Mouse (Mus musculus) MEL (cell line): Measurements from ENCODE around the gene Aff3. TPM values are rescaled to one million over a fixed set of nuclear protein-coding genes. Genes with fewer than 3 reads are reported as not detected.

Source experiments
- DNase-seq: peaks from one replicate; pipeline ENCODE4 v3.0.0; 2011; ENCODE audit warnings: low read depth, low spot score
- H3K27ac ChIP-seq: 2 replicates; pipeline ENCODE4 v1.5.1; 2012; ENCODE audit warnings: low read depth, mild to moderate bottlenecking, control low read depth, low read length, moderate library complexity; ENCODE audit not compliant: control insufficient read depth
- H3K27me3 ChIP-seq, 2 experiments: fragments of 150-350 bp in 1 of 2; sonication (generic) in 1 of 2; 2 replicates each; pipeline ENCODE4 v1.6.1; 2012; ENCODE audit warnings: low read length in 2 of 2, mild to moderate bottlenecking in 2 of 2, improper control_type of control experiment in 1 of 2, moderate library complexity in 1 of 2; ENCODE audit not compliant: insufficient read depth in 2 of 2, control insufficient read depth in 1 of 2
- H3K36me3 ChIP-seq, 2 experiments: 2 replicates each; pipeline ENCODE4 v1.6.1; 2012 to 2014; ENCODE audit warnings: low read length in 2 of 2, improper control_type of control experiment in 1 of 2, inconsistent platforms in 1 of 2, mild to moderate bottlenecking in 1 of 2; ENCODE audit not compliant: insufficient read depth in 2 of 2, control insufficient read depth in 1 of 2
- H3K4me1 ChIP-seq, 2 experiments: fragments of 150-350 bp in 1 of 2; sonication (generic) in 1 of 2; 2 replicates each; pipeline ENCODE4 v1.6.1; 2012; ENCODE audit warnings: low read length in 2 of 2, improper control_type of control experiment in 1 of 2, mild to moderate bottlenecking in 1 of 2; ENCODE audit not compliant: insufficient read depth in 2 of 2, control insufficient read depth in 1 of 2
- H3K4me3 ChIP-seq, 2 experiments: fragments of 150-350 bp in 1 of 2; sonication (generic) in 1 of 2; 2 replicates each; pipeline ENCODE4 v1.5.1; 2012; ENCODE audit warnings: low read depth in 2 of 2, low read length in 2 of 2, mild to moderate bottlenecking in 2 of 2, moderate library complexity in 2 of 2, control low read depth in 1 of 2, improper control_type of control experiment in 1 of 2; ENCODE audit not compliant: control insufficient read depth in 1 of 2, insufficient read depth in 1 of 2
- H3K79me2 ChIP-seq: 2 replicates; pipeline ENCODE4 v1.6.1; 2012; ENCODE audit warnings: mild to moderate bottlenecking, low read length, moderate library complexity; ENCODE audit not compliant: control insufficient read depth, poor library complexity, insufficient read depth
- H3K9ac ChIP-seq: 2 replicates; pipeline ENCODE4 v1.6.1; 2012; ENCODE audit warnings: low read depth, mild to moderate bottlenecking, control low read depth, low read length, moderate library complexity; ENCODE audit not compliant: control insufficient read depth, poor library complexity, severe bottlenecking
- H3K9me3 ChIP-seq: fragments of 150-350 bp; sonication (generic); replicated peaks from 2 replicates; pipeline ENCODE4 v1.6.1; 2012; ENCODE audit warnings: mild to moderate bottlenecking, low read length, improper control_type of control experiment, moderate library complexity; ENCODE audit not compliant: insufficient read depth
- CHD1 ChIP-seq: IDR thresholded peaks from 2 replicates; pipeline ENCODE4 v1.6.1; 2012; ENCODE audit warnings: low read depth, mild to moderate bottlenecking, inconsistent platforms, low read length, improper control_type of control experiment
- E2F4 ChIP-seq: IDR thresholded peaks from 2 replicates; pipeline ENCODE4 v1.6.1; 2011; ENCODE audit warnings: low read depth, low read length, improper control_type of control experiment, borderline replicate concordance
- EP300 ChIP-seq, 2 experiments: IDR thresholded peaks; 2 replicates each; pipeline ENCODE4 v1.6.1; 2011; ENCODE audit warnings: improper control_type of control experiment in 2 of 2, low read length in 2 of 2, low read depth in 1 of 2, mild to moderate bottlenecking in 1 of 2
- GATA1 ChIP-seq: IDR thresholded peaks from 2 replicates; pipeline ENCODE4 v1.6.1; 2011; ENCODE audit warnings: low read depth, low read length, improper control_type of control experiment
- KAT2A ChIP-seq: conservative IDR thresholded peaks from 2 replicates; pipeline ENCODE4 v1.6.1; 2012; ENCODE audit warnings: low read depth, low read length, improper control_type of control experiment, inconsistent platforms
- MAFK ChIP-seq: IDR thresholded peaks from 2 replicates; pipeline ENCODE4 v1.6.1; 2011; ENCODE audit warnings: low read depth, mild to moderate bottlenecking, low read length, improper control_type of control experiment, borderline replicate concordance
- MAZ ChIP-seq: IDR thresholded peaks from 2 replicates; pipeline ENCODE4 v1.6.1; 2012; ENCODE audit warnings: low read depth, mild to moderate bottlenecking, inconsistent platforms, low read length, improper control_type of control experiment
- MYC ChIP-seq: IDR thresholded peaks from 2 replicates; pipeline ENCODE4 v1.6.1; 2011; ENCODE audit warnings: low read depth, mild to moderate bottlenecking, low read length, improper control_type of control experiment, moderate library complexity
- NRF1 ChIP-seq: IDR thresholded peaks from 2 replicates; pipeline ENCODE4 v1.6.1; 2014; ENCODE audit warnings: low read depth, mild to moderate bottlenecking, inconsistent platforms, low read length, improper control_type of control experiment, moderate library complexity; ENCODE audit not compliant: poor library complexity, insufficient read depth, severe bottlenecking
- POLR2AphosphoS5 ChIP-seq: IDR thresholded peaks from 2 replicates; pipeline ENCODE4 v1.6.1; 2012; ENCODE audit warnings: low read depth, borderline replicate concordance, mild to moderate bottlenecking, inconsistent platforms, low read length, moderate library complexity, mixed read lengths
- RCOR1 ChIP-seq: IDR thresholded peaks from 2 replicates; pipeline ENCODE4 v1.6.1; 2012; ENCODE audit warnings: low read depth, mild to moderate bottlenecking, inconsistent platforms, low read length, improper control_type of control experiment
- SIN3A ChIP-seq: IDR thresholded peaks from 2 replicates; pipeline ENCODE4 v1.6.1; 2012; ENCODE audit warnings: low read length, improper control_type of control experiment, inconsistent platforms
- SMC3 ChIP-seq: IDR thresholded peaks from 2 replicates; pipeline ENCODE4 v1.6.1; 2011; ENCODE audit warnings: low read depth, low read length, improper control_type of control experiment
- TAL1 ChIP-seq: IDR thresholded peaks from 2 replicates; pipeline ENCODE4 v1.6.1; 2012; ENCODE audit warnings: mild to moderate bottlenecking, inconsistent platforms, low read length, moderate library complexity, mixed read lengths
- TCF12 ChIP-seq: IDR thresholded peaks from 2 replicates; pipeline ENCODE4 v1.6.1; 2014; ENCODE audit warnings: low read depth, mild to moderate bottlenecking, inconsistent platforms, low read length, improper control_type of control experiment, moderate library complexity
- ZMIZ1 ChIP-seq: IDR thresholded peaks from 2 replicates; pipeline ENCODE4 v1.6.1; 2012; ENCODE audit warnings: low read depth, mild to moderate bottlenecking, inconsistent platforms, low read length, improper control_type of control experiment, moderate library complexity
- polyA plus RNA-seq, 2 experiments: library from polyadenylated mRNA; stranded (reverse) in 1 of 2; unstranded in 1 of 2; fragments of >175 nt in 1 of 2; fragments of >200 nt in 1 of 2; gene quantifications; 2 replicates each; pipeline versions ENCODE4 v1.2.1 to v1.2.4; 2012; ENCODE audit warnings: low replicate concordance in 2 of 2, low read depth in 1 of 2; ENCODE audit not compliant: insufficient read length in 2 of 2, insufficient read depth in 1 of 2, missing spikeins in 1 of 2
- total RNA-seq: library from RNA; depleted of rRNA; stranded (reverse); fragments of 300-350 nt; gene quantifications from 2 replicates; pipeline ENCODE4 v1.2.3, GENCODE M21; 2012

Aff3 gene
- total and polyA plus RNA-seq, 3 experiments: 18.5 to 41.1 (median 25.4) TPM

GRCm38 (mm10) chr1:38451367-38451766, 213.4 kb downstream of the Aff3 start:
- DNase-seq: no peak
- Histone ChIP-seq H3K4me3 (no peak overlapping the region), H3K27ac (no peak overlapping the region), H3K9me3 (no peaks in the 10 kb centered on the region), H3K27me3 (no peaks in the 10 kb centered on the region), H3K36me3 (peaks cover 0 to 47% of the 10 kb centered on the region in 2 experiments; a peak in 3 of 4 replicates), H3K9ac (no peak overlapping the region), H3K79me2 (no peaks in the 10 kb centered on the region), H3K4me1 (peaks cover 21 to 36% of the 10 kb centered on the region in 2 experiments)
- TF ChIP-seq GATA1 (no peak), ZMIZ1 (no peak), SMC3 (no peak), MAFK (no peak), TAL1 (no peak), E2F4 (no peak), RCOR1 (no peak), KAT2A (no peak), TCF12 (no peak), NRF1 (no peak), MYC (no peak), CHD1 (no peak), SIN3A (no peak), EP300 (IDR thresholded peaks at IDR 0.05; ENCODE audit: low read depth in 1 of 2, low read length in 2 of 2) (no peak)

- no peak overlapping the region for H3K27ac ChIP-seq
- no peak for TF ChIP-seq MAZ
- TF ChIP-seq POLR2AphosphoS5: no peak
- TF ChIP-seq EP300 (IDR thresholded peaks at IDR 0.05; ENCODE audit: low read depth in 1 of 2, low read length in 2 of 2): no peak
- H3K4me1 ChIP-seq: peaks cover 23 to 40% of the 10 kb centered on the region in 2 experiments
- no peaks in the 10 kb centered on the region for H3K27me3 ChIP-seq
- no peaks in the 10 kb centered on the region for H3K79me2 ChIP-seq
- H3K9ac ChIP-seq: no peak overlapping the region
- no peak overlapping the region for H3K4me3 ChIP-seq
- H3K36me3 ChIP-seq: peaks cover 0 to 53% of the 10 kb centered on the region in 2 experiments; a peak in 3 of 4 replicates
- no peaks in the 10 kb centered on the region for H3K9me3 ChIP-seq
- DNase-seq: no peak
These were observed 214.1 kb downstream of the Aff3 start for GRCm38 (mm10) chr1:38450677-38451076.
